Mouse (Mus musculus) heart, adult 11 months (tissue): Measurements from ENCODE around the gene Mpp4.

ENCODE experiments used
- DNase-seq: peaks from one replicate; pipeline ENCODE4 v3.0.0; 2022

The Mpp4 gene

GRCm38 (mm10) chr1:59167654-59168425, 4.7 kb upstream of the Mpp4 start:
- peak; percentile 18 for DNase-seq

DNA sequence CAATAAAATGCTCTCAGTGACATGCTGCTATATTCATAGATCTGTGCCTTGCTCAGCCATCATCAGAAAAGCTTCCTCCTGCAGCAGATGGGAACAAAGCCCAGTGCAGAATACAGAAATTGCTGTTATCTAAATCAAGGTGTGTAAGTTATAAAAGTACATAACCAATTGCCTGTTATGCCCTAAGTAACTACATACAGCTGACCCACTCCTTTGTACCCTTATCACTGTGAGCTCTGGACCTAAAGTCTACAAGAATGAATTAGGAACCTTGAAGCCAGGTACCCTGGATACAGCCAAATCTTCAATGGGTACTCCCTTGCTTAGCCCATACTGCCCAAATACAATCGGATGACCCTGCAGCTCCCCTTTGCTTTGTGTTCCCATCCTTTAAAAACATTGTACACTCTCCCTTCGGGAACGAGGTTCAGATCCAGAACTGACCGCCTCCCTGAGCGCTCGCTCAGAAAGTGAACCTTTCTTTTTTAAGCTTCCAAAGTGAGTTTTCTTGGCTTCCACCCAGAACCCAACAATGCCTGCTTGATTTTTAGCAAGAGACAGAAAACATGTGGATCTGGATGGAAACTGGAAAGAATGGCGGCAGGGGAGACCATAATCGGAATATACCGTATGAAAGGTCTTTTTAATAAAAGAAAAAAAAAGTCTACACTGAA, 3.2 kb upstream of the Mpp4 start:
- DNase-seq: peak; percentile 58

DNA sequence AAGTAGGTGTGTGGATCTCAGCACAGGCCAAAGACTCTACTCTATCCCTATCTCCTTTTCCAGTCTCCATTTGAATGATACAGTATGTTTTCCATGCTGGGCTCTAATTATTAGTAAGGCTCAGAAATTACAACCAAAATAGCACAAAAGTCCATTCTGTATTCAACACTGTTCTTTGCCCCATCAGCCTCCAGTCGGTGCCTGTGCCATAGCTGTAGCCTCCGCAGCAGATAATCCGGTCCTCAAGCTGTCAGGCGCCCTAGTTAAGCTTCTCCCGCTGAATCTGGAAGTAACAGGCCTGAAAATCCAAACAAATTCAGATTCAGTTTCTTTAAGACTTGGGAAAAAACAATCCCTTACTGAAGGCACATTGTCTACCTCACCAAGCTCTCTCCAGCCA, 729 bp upstream of the Mpp4 start:
- DNase-seq: peak; percentile 39

DNA sequence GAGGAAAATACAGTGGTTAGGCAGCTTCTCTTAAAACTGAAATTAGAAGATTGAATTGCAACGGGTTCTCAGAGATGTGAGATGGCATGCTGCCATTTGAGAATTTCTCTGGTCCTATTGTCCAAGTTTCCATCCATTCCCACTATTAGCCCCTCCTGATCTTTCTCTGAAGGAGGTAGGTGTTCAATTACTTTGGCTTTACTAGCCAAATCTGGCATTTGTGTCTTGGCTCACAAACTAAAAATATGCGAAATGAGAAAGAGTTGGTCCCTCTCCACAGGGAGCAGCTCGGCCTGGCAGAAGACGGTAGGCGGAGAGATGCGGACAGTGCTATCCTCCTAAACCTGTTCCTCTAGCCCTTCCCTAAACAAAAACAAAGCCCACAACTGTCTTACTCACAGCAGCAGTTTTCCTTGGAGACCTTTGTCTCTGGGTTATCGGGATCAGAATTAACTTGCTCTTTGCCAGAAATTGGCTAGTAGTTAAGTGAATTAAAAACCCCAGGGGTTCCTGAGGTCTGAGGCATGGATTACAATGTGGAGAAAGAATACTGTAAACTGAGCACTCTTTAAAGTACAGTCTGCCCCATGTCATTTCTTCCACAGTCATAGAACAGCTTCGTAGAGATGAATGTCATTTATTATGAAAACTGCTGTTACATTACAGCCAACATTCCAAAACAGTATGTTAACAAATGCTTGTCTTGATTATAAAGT, 722 bp downstream of the Mpp4 start:
- peak; percentile 40 for DNase-seq

DNA sequence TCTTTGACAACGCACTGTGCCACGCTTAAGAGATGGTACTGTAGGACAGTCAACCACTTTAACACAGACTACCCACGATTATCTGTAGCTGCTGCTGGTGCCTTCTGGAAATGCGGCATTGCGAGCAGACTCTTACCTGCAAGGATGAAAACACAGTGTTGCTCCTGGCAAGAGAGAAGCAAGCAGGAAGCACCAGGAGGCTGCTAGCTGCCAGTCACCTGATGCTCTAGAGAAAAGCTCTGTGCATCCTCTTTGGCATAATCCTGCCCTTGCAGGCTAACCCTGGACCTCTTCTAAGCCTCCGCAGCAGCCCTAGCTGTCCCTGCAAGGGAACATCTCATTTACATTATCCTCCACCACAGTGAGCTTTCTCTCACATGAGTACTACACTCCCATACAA, 1.8 kb downstream of the Mpp4 start:
- peak; percentile 68 for DNase-seq

- DNase-seq: peak; percentile 83
Measured at GRCm38 (mm10) chr1:59160871-59161270, 2.3 kb downstream of the Mpp4 start.

DNA sequence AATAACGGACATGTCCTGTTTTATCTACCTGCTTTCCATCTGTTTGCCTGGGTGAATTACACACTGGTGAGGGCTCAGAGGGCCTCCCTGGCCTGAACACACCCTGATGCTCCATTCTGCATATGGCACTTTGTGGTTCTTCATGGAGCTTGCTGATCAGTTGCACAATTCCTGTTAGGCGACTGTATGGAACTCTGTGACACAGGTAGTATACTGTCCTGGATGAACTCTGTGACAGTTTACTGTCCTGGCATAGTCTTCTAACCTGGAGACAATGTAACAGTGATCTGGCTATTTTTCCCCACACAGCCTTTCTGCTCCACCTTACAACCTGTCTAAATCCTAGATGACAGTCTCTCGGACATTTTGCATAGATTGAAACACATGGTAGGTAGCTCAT, 4.1 kb downstream of the Mpp4 start:
- DNase-seq: peak; percentile 55

- peak; percentile 70 for DNase-seq
Measured at GRCm38 (mm10) chr1:59158498-59158897, 4.7 kb downstream of the Mpp4 start.

DNA sequence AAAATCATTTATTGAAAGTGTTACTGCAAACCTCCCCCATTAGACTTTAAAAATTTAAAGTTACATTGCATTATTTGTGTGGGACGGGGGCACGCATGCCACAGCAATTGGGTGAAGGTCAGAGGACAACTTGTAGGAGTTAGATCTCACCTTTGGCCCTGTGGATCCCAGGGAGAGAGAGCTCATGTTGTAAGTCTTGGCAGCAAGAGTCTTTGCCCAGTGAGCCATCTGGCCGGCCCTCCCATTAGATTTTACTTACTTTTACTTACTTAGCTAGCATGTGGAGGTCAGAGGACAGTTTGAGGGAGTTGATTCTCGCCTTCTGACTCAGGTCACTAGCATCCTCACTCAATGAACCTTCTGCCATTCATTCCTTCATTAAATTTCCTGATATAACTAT, 5.3 kb downstream of the Mpp4 start:
- peak; percentile 77 for DNase-seq

DNA sequence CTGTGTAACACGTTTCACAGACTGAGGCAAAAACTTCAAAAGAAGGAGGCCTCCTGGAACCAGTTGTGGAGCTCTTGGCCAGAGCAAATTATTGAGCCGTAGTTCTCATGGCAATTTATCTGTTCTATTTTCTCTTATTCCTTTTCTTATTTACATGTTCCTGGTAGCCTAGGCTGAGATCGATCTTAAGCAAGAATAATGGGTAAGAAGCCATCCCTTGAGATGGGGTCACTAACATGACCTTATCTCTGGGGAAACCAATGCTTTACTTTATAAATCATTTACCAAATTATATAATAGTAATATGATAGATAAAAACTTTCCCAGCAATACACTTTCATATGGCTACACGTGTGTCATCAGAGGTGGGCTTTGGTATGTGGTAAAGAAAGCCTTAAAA, 10.8 kb downstream of the Mpp4 start:
- peak; percentile 31 for DNase-seq

GRCm38 (mm10) chr1:59150542-59150941, 12.6 kb downstream of the Mpp4 start:
- peak; percentile 34 for DNase-seq

DNA sequence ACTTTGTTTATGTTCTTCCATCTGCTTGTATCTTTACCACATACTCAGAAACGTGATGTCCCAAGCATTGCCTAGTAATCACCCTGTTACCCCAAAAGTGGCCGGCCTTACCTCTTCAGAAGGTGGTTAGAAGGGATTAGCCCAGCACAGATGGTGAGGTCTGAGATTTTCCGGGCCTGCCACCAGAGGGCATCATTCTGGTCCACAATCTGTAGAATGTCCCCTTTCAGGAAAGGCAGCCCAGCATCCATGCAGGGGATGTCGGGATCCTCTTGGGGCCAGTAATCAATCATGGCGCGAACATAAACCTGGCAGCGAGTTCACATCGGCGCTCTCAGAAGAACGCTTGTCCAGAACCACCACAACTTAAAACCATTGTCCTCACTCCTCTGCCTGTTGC, 18.6 kb downstream of the Mpp4 start:
- DNase-seq: peak; percentile 81

GRCm38 (mm10) chr1:59142809-59143208, 20.4 kb downstream of the Mpp4 start:
- DNase-seq: peak; percentile 89

DNA sequence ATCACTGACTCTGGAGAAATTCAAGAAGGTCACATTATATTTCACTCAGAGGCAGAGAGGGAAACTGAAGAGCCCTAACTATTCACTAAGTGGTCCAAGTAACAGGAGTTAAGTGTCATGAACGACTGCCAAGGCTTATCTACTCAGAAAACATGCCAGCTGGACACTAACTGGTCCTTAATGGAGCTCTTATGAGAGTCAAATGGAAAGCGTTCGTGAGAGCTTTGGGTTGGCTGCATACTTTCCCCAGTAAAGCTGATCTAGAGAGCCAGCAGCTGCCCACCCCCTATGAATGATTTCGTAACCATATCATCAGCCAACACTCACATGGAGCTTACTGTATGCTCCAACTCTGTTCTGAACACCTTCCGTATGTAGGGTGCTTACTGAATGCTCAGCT, 28.8 kb downstream of the Mpp4 start:
- DNase-seq: peak; percentile 85

- peak; percentile 46 for DNase-seq
Measured at GRCm38 (mm10) chr1:59128879-59129278, 34.3 kb downstream of the Mpp4 start.

DNA sequence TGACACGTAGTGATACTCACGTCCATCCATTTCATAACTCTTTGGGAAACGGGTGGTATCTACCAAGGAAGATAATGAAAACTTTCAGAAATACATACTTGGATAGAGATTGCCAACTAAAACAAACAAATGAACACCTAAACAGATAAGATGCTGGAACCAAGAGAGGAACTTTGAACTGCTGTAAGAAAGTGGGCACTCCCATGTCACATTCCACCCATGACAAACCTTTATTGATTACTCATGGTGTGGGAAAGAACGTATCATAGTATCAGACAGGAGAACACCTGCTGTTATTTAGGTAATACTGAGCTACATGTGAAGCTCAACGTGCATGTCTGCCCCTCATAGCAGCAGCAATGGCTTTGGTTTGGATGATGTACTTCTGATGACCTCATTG, 37.6 kb downstream of the Mpp4 start:
- DNase-seq: no peak

- DNase-seq: peak; percentile 99
Measured at GRCm38 (mm10) chr1:59119720-59120457, 43.3 kb downstream of the Mpp4 start, which contains the start of gene Tmem237. Gene Tmem237, minus strand, starts transcription at chr1:59120408.

- no peak for DNase-seq
Measured at GRCm38 (mm10) chr1:59110524-59110923, 52.7 kb downstream of the Mpp4 start.

- DNase-seq: no peak
Measured at GRCm38 (mm10) chr1:59102071-59102470, 61.1 kb downstream of the Mpp4 start.

GRCm38 (mm10) chr1:59101020-59101419, 62.2 kb downstream of the Mpp4 start:
- no peak for DNase-seq

DNA sequence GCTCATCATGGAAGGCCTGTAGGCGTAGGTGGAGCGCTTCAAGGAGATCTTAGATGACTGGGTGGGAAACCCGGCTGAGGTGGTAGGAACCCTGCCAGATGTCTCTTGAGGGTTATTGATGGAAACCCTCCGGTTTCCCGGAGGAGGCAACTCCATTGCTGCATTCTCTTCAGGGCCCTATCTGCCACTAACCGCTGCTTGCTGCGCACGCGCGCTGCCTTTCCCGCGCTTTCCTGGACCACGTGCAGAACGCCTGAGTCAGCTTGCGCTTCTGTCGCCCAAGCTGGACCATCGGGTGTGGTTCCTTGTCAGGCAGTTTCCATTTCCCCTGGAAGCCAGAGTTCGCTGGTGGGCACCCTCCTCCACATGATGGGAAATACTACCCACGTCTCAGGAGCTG, 68.5 kb downstream of the Mpp4 start, which contains the start of gene C2cd6:
Gene C2cd6, minus strand, starts transcription at position 196 of the 400 bp plus-strand sequence.
- no peak for DNase-seq
